Mouse (Mus musculus) urinary bladder, postnatal 14 days (tissue): ENCODE measurements at regions not wholly inside any gene's neighbourhood (a gene's known extent, or its start where the extent isn't known, plus 50 kb on each side); places are given as distances from the start of the nearest gene placed in this dataset.
"Not testable (repeated sequence)": the region's sequence is repeated elsewhere in the genome, so short reads cannot be mapped to it uniquely, and the experiment has no call there.

Source experiments
- DNase-seq: peaks from one replicate; pipeline ENCODE4 v3.0.0; 2021; ENCODE audit warnings: low spot score

- peak; percentile 47 for DNase-seq
Observed at GRCm38 (mm10) chr8:103644106-103644505, 457.3 kb upstream of the Cdh5 start.

- no peak for DNase-seq
Observed at GRCm38 (mm10) chr8:103644845-103645244, 456.6 kb upstream of the Cdh5 start.

- DNase-seq, result no peak
Observed at GRCm38 (mm10) chr8:103664796-103665195, 436.6 kb upstream of the Cdh5 start.

- DNase-seq, result not testable (repeated sequence)
Observed at GRCm38 (mm10) chr8:103686233-103686632, 415.2 kb upstream of the Cdh5 start.

- no peak for DNase-seq
Observed at GRCm38 (mm10) chr8:103690438-103690837, 411.0 kb upstream of the Cdh5 start.

GRCm38 (mm10) chr8:103693531-103693930 is 407.9 kb upstream of the Cdh5 start:
- no peak for DNase-seq

GRCm38 (mm10) chr8:103694331-103694891 is 407.0 kb upstream of the Cdh5 start:
- DNase-seq, result no peak

GRCm38 (mm10) chr8:103699016-103699520 is 402.4 kb upstream of the Cdh5 start:
- no peak for DNase-seq

GRCm38 (mm10) chr8:103702236-103702635 is 399.2 kb upstream of the Cdh5 start:
- no peak for DNase-seq

GRCm38 (mm10) chr8:103706084-103706483 is 395.3 kb upstream of the Cdh5 start:
- no peak for DNase-seq

- not testable (repeated sequence) for DNase-seq
Observed at GRCm38 (mm10) chr8:103710871-103711270, 390.6 kb upstream of the Cdh5 start.

- no peak for DNase-seq
Observed at GRCm38 (mm10) chr8:103717723-103718122, 383.7 kb upstream of the Cdh5 start.

- no peak for DNase-seq
Observed at GRCm38 (mm10) chr8:103733466-103733865, 368.0 kb upstream of the Cdh5 start.

- DNase-seq, result peak; percentile 74
Observed at GRCm38 (mm10) chr8:103738330-103738729, 363.1 kb upstream of the Cdh5 start.

GRCm38 (mm10) chr8:103741395-103741794 is 360.0 kb upstream of the Cdh5 start:
- no peak for DNase-seq

GRCm38 (mm10) chr8:103748734-103749133 is 352.7 kb upstream of the Cdh5 start:
- no peak for DNase-seq

GRCm38 (mm10) chr8:103750278-103751097 is 350.9 kb upstream of the Cdh5 start:
- DNase-seq, result no peak

- DNase-seq, result no peak
Observed at GRCm38 (mm10) chr8:103751161-103751560, 350.3 kb upstream of the Cdh5 start.

GRCm38 (mm10) chr8:103763821-103764220 is 337.6 kb upstream of the Cdh5 start:
- DNase-seq, result no peak

GRCm38 (mm10) chr8:103779658-103780057 is 321.8 kb upstream of the Cdh5 start:
- DNase-seq, result no peak

- peak; percentile 22 for DNase-seq
Observed at GRCm38 (mm10) chr8:103788308-103788707, 313.1 kb upstream of the Cdh5 start.

- DNase-seq, result no peak
Observed at GRCm38 (mm10) chr8:103793331-103793730, 308.1 kb upstream of the Cdh5 start.

GRCm38 (mm10) chr8:103798630-103799029 is 302.8 kb upstream of the Cdh5 start:
- not testable (repeated sequence) for DNase-seq
